Mouse (Mus musculus): ENCODE data around the gene Fermt2. TPM values are rescaled to one million over a fixed set of nuclear protein-coding genes. Genes with fewer than 3 reads are reported as not detected.

Gene Fermt2
- polyA plus RNA-seq (2015; fragmentation: Nextera tagmentation; extraction: Ambion mirVana): 168 and 181 TPM in 2 replicates

DNA sequence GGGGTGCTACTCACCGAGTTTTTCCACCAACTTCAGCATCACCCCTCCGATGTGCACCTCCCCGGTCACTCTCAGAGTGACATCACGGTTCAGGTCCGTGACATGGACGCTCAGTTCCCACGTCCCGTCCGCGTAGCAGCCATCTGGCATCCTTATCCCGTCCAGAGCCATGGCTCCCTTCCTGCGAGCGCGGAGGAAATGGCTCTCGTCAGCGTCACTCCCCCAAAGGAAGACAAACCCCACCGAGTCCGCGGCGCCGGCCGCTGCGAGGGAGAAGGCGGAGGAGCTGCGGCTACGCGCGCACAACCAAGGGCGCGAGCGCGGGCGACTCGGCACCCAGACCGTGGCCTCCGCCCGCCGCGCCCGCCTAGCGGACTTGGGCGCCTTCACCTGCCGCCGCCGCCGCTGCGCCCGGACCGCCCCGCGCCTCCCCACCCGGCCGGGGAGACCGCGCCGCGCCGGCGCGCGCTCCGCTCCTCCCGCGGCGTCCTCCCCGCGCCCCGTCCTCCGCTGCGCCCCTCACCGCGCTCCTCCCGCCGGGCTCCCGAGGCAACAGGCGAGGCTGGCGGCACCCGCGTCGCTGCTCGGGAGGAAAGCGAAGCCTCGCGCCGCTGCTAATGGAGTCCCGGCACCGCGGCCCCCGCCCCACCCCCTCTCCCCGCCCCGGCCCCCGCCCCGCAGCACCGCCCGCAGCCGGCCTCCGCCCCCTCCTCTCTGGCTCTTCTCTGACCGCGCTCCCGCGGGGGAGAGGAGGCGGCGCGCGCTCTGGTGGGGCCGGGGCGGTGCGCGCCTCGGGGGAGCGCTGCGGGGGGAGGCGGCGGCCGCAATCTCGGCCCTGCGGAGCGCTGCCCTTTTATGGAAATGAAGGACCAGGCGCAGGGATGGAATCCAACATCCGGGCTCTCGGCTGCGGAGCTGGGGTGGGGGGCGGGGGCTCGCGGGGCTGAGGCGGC lies at the start of gene Fermt2:
Fermt2 (minus strand) TSS at position 708 of the 953 bp plus-strand sequence.
- peak; percentile 91 for ATAC-seq (replicated peaks; ENCODE audit: low FRiP score)
- H3K27me3 ChIP-seq: no peaks in the 10 kb centered on the region
- H3K9me3 ChIP-seq (replicated peaks): no peaks in the 10 kb centered on the region
- H3K36me3 ChIP-seq: peaks cover 6% of the 10 kb centered on the region; the same call in 1 of the 2 replicates
- H3K4me2 ChIP-seq: peak within 1 kb of the TSS; percentile 85
- H3K27ac ChIP-seq: peak within 1 kb of the TSS; percentile 98
- H3K4me1 ChIP-seq: peaks cover 36% of the 10 kb centered on the region
- 0% methylated on average over 70 of the region's 126 CpGs for whole genome bisulfite sequencing
- peak within 1 kb of the TSS; percentile 81 for H3K9ac ChIP-seq
- peak within 1 kb of the TSS; percentile 69 for H3K4me3 ChIP-seq (replicated peaks)

DNA sequence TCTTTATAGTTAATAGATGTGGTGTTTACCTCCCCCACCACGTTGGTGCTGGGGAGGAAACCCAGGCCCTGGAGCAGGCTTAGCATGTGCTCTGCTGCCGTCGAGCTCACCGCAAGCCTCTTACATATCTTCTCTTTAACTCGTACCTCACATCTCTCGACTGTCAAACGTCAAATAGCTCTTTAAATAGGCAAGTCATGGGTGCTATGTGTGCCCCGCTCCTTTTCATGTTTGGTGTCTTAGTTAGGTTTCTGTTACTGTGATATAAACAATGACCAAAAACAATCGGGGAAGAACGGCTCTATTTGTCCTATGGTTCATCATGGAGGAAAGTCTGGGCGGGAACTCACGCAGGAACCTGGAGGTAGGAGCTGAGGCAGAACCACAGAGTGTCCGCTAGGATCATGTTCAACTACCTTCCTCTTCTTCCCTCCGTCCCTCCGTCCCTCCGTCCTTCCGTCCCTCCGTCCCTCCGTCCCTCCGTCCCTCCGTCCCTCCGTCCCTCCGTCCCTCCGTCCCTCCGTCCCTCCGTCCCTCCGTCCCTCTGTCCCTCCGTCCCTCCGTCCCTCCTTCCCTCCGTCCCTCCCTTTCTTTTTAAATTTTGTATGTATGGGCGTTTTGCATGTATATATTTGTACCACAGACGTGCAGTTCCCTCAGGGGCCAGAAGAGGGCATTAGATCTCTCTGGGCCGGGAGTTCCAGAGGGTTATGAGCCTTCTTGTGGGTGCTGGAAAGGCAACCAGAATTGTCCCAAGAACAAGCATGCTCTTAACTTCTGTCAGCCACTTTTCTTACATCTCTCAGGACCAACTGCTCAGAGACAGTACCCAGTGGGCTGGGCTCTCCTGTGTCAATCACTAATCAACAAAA lies 36.4 kb upstream of the Fermt2 start:
- H3K4me1 ChIP-seq: peaks cover 22% of the 10 kb centered on the region
- H3K9ac ChIP-seq: 0 out of 2 replicates have a peak overlapping the region, but pooled peaks have one; percentile 17
- ATAC-seq (replicated peaks; ENCODE audit: low FRiP score): 0 out of 2 replicates have a peak, but pooled peaks have one; percentile 30
- peak overlapping the region; percentile 49 for H3K27ac ChIP-seq
- peak overlapping the region; percentile 39 for H3K4me3 ChIP-seq (replicated peaks)
- H3K9me3 ChIP-seq (replicated peaks): no peaks in the 10 kb centered on the region
- H3K36me3 ChIP-seq: no peaks in the 10 kb centered on the region
- H3K27me3 ChIP-seq: no peaks in the 10 kb centered on the region
- H3K4me2 ChIP-seq: peak overlapping the region; percentile 64
- 24% methylated on average over 33 of the region's 33 CpGs for WGBS

DNA sequence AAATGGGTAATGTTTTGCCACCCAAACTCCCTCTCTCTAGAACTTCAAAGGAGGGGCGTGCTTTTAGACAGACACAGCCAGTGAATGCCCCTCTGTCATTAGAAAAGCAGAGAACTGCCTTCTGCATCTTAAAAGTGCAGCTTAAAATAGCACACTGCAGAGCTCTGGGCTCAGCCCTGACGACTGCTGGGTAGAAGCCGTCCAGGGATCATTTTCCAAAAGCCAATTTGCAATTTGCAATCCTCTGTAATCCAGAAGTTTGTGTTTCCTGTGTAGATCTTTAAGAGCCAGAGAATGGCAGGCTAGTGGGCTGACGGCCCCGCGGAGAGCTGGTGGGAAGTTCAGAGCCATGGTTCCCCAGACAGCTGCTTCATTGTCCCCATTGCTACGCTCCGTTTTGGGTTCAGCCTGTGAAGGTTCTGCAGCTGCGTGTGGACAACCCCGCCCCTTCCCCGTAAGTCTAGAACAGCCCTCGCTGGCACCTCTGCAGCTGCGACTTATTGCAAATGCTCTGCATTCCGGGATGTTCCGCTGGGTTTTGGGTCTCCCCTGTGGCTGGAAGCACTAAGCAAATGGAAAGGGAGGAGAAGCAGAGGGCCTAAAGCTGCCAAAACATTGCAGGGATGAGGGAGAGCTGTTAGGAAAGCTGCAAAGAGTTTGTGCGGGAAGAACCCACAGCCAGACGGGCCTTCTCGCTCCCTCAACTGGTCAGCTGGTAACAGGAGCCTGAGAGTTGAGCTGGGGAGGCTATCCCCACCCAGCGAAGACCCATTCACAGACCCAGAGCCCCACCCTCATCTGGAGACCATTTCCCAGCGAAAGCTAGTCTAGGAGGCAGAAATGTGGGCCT lies 35.5 kb upstream of the Fermt2 start:
- peaks cover 22% of the 10 kb centered on the region for H3K4me1 ChIP-seq
- peak overlapping the region; percentile 49 for H3K27ac ChIP-seq
- H3K27me3 ChIP-seq: no peaks in the 10 kb centered on the region
- H3K36me3 ChIP-seq: no peaks in the 10 kb centered on the region
- 9% methylated on average over 20 of the region's 20 CpGs for WGBS
- H3K9me3 ChIP-seq (replicated peaks): no peaks in the 10 kb centered on the region
- ATAC-seq (replicated peaks; ENCODE audit: low FRiP score): peak; percentile 50
- peak overlapping the region; percentile 64 for H3K4me2 ChIP-seq
- H3K4me3 ChIP-seq (replicated peaks): peak overlapping the region; percentile 30
- H3K9ac ChIP-seq: peak overlapping the region; percentile 17; the same call in 1 of the 2 replicates

DNA sequence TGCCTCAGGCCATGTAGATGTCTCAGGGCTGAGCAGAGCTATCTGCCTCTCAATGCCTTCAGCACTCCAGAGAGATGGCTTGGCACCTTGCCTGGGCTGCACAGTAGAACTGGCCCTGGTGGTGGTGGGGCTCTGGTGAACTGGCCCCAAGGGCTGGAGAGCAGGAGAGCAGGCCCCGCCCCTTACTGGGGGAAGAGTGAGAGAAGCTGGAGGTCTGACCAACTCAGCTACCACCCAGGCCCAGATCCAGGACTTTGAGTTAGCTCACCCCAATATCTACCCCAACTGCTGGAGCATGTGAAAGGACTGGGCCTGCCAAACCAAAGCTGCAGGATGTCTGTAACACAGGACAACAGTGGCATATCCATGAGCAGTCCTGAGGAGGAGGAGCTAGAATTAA lies 33.7 kb upstream of the Fermt2 start:
- Histone ChIP-seq H3K27me3 (no peaks in the 10 kb centered on the region), H3K4me1 (peaks cover 22% of the 10 kb centered on the region), H3K9me3 (replicated peaks) (no peaks in the 10 kb centered on the region), H3K4me2 (no peak overlapping the region), H3K27ac (no peak overlapping the region), H3K36me3 (no peaks in the 10 kb centered on the region), H3K9ac (no peak overlapping the region), H3K4me3 (replicated peaks) (no peak overlapping the region)
- peak; percentile 31; the same call in 1 of the 2 replicates for ATAC-seq (replicated peaks; ENCODE audit: low FRiP score)
- 88% methylated on average over 1 of the region's 1 CpGs for WGBS

DNA sequence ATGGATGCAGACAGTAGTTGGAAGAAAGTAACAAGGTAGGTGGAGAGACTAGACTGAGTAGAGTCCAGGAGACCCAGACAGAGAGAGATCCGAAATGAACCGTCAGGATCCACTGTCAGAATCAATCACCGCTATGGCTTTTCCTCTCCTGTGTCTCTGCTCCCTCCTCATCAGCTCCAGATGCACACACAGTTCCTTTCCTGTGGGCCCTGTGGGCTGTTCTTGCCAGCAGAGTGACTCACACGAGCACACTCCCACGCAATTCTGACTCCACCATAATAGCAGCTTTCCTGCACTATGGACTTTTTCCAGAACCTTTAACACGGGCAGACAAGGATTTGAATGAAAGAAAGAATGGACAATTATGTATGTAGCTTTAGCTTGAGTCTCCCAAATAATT lies 31.8 kb upstream of the Fermt2 start:
- WGBS: 72% methylated on average over 6 of the region's 6 CpGs
- Histone ChIP-seq H3K4me2 (no peak overlapping the region), H3K4me1 (peaks cover 22% of the 10 kb centered on the region), H3K36me3 (no peaks in the 10 kb centered on the region), H3K9ac (no peak overlapping the region), H3K27ac (no peak overlapping the region), H3K27me3 (no peaks in the 10 kb centered on the region), H3K4me3 (replicated peaks) (no peak overlapping the region), H3K9me3 (replicated peaks) (no peaks in the 10 kb centered on the region)
- no peak for ATAC-seq (replicated peaks; ENCODE audit: low FRiP score)

DNA sequence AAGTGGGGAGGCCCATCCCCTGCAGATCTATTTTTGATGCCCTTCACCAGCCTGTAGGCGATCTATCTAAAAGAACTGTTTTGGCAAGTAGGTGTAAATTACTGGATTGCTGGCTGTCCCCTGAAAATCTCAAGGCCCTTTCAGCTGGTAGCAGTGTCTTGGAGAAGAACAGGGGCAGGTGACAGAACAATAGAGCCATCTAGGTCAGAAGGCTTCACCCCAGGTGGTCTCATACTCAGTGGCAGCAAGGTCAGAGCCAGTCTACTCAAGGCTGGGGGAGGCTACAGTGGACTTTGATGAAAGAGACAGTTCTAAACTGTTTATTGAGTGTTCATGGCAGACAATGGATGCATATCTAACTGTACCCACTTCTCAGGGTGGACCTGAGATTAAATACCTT lies 29.1 kb upstream of the Fermt2 start:
- Histone ChIP-seq H3K4me3 (replicated peaks) (no peak overlapping the region), H3K36me3 (no peaks in the 10 kb centered on the region), H3K9me3 (replicated peaks) (no peaks in the 10 kb centered on the region), H3K9ac (no peak overlapping the region), H3K4me1 (peaks cover 7% of the 10 kb centered on the region; the same call in 1 of the 2 replicates), H3K27ac (no peak overlapping the region), H3K27me3 (no peaks in the 10 kb centered on the region), H3K4me2 (no peak overlapping the region)
- 91% methylated on average over 1 of the region's 1 CpGs for WGBS
- no peak for ATAC-seq (replicated peaks; ENCODE audit: low FRiP score)

DNA sequence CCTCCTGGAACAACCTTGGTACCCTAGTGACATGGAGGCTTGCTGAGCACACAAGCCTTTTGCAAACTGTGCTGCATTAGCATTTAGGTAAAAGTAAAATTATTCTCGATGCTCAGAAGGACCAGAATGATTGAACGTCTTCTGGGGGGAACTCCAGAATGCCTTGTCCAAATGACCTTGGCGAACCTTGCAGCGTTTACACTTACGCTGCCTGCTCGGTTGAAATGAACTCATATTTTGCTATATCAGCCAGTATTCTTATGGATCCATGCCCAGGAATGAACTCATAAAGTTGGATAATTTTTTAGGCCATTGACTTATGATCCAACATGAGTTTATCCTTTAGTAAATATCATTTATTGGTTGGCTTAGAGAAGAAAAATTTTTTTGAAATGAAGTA lies 24.4 kb upstream of the Fermt2 start:
- H3K27me3 ChIP-seq: no peaks in the 10 kb centered on the region
- ATAC-seq (replicated peaks; ENCODE audit: low FRiP score): no peak
- 84% methylated on average over 6 of the region's 6 CpGs for WGBS
- no peaks in the 10 kb centered on the region for H3K36me3 ChIP-seq
- peaks cover 4% of the 10 kb centered on the region; the same call in 1 of the 2 replicates for H3K4me1 ChIP-seq
- no peak overlapping the region for H3K4me2 ChIP-seq
- H3K27ac ChIP-seq: no peak overlapping the region
- no peak overlapping the region for H3K4me3 ChIP-seq (replicated peaks)
- no peak overlapping the region for H3K9ac ChIP-seq
- H3K9me3 ChIP-seq (replicated peaks): no peaks in the 10 kb centered on the region

DNA sequence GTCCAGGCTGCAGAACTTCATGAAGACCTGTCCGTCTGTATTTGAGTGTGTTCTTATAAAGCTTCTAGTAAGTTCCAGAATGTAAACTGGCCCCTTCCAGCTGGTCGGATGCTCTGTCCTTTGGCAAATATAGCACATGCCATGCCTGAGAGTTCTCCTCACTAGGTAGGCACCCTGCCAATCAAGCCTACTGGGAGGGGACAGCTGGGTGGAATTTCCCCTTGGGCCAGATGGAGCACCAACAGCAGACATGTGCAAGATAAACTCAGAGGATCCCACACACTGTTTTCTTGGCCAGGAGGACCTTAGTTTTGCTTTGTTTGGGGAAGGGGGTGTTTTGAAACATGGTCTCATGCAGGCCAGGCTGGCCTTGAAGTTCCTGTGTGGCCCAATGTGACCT lies 23.9 kb upstream of the Fermt2 start:
- no peaks in the 10 kb centered on the region for H3K9me3 ChIP-seq (replicated peaks)
- H3K4me1 ChIP-seq: peaks cover 4% of the 10 kb centered on the region; the same call in 1 of the 2 replicates
- H3K27me3 ChIP-seq: no peaks in the 10 kb centered on the region
- no peaks in the 10 kb centered on the region for H3K36me3 ChIP-seq
- H3K4me3 ChIP-seq (replicated peaks): no peak overlapping the region
- no peak overlapping the region for H3K4me2 ChIP-seq
- 72% methylated on average over 2 of the region's 2 CpGs for WGBS
- H3K9ac ChIP-seq: no peak overlapping the region
- no peak overlapping the region for H3K27ac ChIP-seq
- no peak for ATAC-seq (replicated peaks; ENCODE audit: low FRiP score)

DNA sequence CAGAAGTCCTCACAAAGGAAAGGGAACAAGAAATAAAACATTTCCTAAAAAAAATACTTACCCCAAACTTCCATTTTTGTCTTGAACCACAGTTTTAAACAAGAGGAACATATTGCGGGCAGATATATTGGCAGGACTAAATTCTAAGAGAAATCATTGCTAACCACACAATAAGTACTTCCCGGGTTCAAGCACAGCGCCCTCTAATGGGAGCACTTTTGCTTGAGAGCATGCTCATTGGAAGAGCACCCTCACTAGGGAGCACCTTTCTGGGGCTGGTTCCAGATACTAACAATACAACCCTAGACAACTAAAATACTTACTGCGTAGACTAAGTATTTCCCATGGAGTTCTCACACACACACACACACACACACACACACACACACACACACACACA lies 22.5 kb upstream of the Fermt2 start:
- no peaks in the 10 kb centered on the region for H3K27me3 ChIP-seq
- ATAC-seq (replicated peaks; ENCODE audit: low FRiP score): no peak
- 82% methylated on average over 4 of the region's 4 CpGs for WGBS
- no peak overlapping the region for H3K27ac ChIP-seq
- no peak overlapping the region for H3K4me3 ChIP-seq (replicated peaks)
- H3K9me3 ChIP-seq (replicated peaks): no peaks in the 10 kb centered on the region
- no peaks in the 10 kb centered on the region for H3K36me3 ChIP-seq
- peaks cover 4% of the 10 kb centered on the region; the same call in 1 of the 2 replicates for H3K4me1 ChIP-seq
- no peak overlapping the region for H3K4me2 ChIP-seq
- H3K9ac ChIP-seq: no peak overlapping the region

DNA sequence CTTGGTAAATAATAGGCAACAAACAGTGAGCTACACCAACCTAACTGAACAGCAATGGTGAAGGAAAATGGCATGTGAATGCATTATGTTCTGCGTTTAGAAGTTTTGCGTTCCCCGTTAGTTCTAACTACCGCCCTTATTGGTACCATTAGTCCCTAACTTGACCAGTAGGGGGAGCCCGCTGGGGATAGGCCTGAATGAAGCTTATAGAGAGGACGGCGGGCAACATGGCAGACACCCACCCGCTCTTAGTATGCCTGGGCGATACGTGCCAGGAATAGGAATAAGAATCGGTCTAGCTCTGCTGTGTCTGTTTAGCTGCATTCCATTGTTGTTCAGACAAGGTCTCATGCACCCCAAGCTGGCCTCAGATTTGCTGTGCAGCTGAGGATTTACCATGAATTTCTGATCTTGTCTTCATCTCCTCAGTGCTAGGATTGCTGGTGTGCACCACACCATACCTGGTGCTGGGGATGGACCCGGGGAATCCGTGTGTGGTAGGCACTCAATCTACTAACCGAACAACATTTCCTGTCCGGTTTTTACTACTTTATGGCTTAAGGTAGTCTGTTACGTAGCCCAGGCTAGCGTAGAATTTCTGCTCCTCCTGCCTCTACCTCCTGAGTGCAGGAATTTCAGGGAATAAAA lies 21.3 kb upstream of the Fermt2 start:
- no peak overlapping the region for H3K4me3 ChIP-seq (replicated peaks)
- H3K27me3 ChIP-seq: no peaks in the 10 kb centered on the region
- H3K36me3 ChIP-seq: no peaks in the 10 kb centered on the region
- H3K9me3 ChIP-seq (replicated peaks): no peaks in the 10 kb centered on the region
- WGBS: 67% methylated on average over 17 of the region's 17 CpGs
- H3K27ac ChIP-seq: no peak overlapping the region
- H3K9ac ChIP-seq: no peak overlapping the region
- H3K4me2 ChIP-seq: no peak overlapping the region
- H3K4me1 ChIP-seq: peaks cover 4% of the 10 kb centered on the region; the same call in 1 of the 2 replicates
- ATAC-seq (replicated peaks; ENCODE audit: low FRiP score): no peak
